Mouse (Mus musculus): ENCODE results near the gene Mtnr1b.
"Not testable (repeated sequence)": the region's sequence is repeated elsewhere in the genome, so short reads cannot be mapped to it uniquely, and the experiment has no call there.

Mtnr1b gene

DNA sequence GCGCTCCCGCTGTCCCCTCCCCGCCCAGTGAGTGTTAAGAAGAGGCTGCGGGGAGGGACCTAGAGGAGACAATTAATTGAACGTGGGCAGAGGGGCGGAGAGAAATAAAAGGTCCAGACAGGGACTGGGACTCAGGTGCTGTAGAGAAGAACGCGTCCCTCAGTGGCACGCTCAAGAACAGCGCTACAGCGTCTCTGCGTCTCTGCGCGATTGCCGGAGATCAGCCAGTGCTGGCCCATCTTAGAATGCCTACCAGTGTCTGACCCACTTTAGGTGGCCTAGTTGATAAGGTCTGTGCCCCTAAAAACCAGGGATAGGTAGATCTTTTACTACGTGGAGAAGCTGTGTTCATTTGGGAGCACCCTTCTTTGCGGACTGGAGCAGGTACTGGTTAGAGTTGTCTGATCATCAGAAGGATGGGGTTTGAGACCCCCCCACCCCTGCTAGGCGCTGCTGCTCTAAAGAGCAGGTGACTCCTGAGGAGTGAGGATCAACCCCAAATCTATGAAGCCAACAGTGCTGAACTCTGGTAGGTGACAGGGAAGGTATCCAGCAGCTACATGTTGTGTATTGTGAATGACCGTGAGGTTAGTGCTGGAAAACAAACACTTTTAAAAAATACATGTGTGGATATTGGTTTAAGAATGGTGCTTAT is at the start of gene Mtnr1b:
Mtnr1b (minus strand) TSS at position 51 of the 655 bp plus-strand sequence.
- in situ Hi-C loops (cut with MboI; ENCODE audit: low pct_unique_long_range_greater_than_20kb in 1 of 2, low sequenced_read_pairs in 2 of 2, unreplicated experiment in 1 of 2): loop anchor here (10.0 to 25.0 kb wide), 2 partner anchors 187 to 190 kb away; no protein-coding TSS in a partner anchor

DNA sequence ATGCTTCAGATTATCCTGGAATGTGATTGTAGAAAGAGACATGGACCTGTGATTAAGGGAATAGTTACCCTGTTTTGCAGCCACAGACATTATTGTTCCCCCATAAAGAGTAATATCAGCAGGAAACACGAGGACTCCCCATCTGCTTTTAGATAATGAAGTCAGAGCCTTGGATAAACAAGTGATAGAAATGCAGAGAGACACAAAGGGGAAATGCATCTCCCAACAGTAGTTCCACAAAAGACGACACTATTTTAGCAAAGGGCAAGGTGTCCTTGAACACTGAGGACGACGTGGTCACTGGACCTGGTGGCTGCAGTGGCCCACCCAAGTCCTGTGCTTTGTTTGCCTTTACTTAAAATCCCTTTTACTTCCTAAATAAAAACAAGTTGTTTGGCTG is 45.9 kb upstream of the Mtnr1b start:
- in situ Hi-C loops (cut with MboI; ENCODE audit: low pct_unique_long_range_greater_than_20kb in 1 of 2, low sequenced_read_pairs in 2 of 2, unreplicated experiment in 1 of 2): no loop called here

DNA sequence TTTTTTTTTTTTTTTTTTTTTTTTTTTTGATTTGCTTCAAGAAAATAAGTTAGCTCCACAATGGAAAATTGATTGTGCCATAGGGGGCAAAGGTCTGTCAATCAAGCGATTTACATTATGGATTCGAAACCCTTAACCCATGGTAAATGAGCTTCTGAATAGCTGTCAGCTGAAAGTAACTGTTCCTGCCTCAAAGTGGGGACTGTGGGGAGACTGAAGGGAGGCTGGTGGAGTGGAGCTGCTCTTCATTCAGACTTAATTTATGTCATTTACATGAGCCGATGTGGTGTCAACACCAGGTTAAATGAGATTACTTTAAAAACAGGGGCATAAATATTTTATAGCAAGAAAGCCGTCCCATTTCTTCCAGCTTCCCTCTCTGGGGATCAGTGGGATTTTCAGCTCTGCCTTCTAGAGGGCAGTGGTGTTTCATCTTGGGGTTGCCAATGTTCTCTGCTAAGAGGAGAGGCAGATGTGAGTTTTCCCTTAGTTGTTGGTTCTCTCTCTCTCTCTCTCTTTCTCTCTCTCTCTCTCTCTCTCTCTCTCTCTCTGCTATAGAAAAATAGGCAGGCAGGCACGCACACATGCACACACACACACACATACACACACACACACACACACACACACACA is 45.1 kb upstream of the Mtnr1b start:
- in situ Hi-C loops (cut with MboI; ENCODE audit: low pct_unique_long_range_greater_than_20kb in 1 of 2, low sequenced_read_pairs in 2 of 2, unreplicated experiment in 1 of 2): no loop called here

DNA sequence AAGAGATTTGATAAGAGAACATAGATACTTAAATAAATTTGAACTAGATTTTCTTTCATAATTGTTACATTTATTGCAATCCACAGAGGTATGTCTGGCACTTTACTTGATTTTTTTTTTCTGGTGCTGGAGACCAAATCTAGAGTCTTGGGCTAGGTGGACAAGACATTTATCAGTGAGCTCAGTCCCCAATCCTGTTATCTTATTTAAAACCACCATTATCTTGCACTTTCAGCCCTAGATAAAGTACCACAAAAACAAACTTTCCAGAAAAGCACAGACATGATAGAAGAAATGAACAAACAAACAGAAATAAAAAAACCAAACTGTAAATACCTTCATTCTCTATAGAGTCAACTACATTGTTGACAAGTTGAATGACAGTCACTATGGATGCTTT is 42.2 kb upstream of the Mtnr1b start:
- in situ Hi-C loops (cut with MboI; ENCODE audit: low pct_unique_long_range_greater_than_20kb in 1 of 2, low sequenced_read_pairs in 2 of 2, unreplicated experiment in 1 of 2): no loop called here

DNA sequence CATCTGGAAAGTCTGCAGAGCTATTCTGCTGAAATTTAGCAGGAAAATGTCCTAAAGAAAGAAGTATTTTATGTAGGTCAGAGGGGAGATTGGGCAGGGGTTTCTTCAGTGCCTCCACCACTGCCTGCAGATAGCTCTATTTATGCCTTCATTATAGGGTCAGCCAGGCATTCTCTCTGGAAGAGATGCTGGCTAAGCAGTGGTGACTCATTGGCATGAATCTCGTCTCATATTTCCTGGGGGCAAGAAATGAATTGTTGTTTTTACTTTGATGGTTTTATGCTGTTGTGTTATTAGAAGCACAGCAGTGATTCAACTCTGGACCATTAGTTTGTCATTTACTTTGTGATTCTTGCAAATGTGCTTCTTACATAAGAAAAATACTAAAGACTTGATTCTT is 38.4 kb upstream of the Mtnr1b start:
- in situ Hi-C loops (cut with MboI; ENCODE audit: low pct_unique_long_range_greater_than_20kb in 1 of 2, low sequenced_read_pairs in 2 of 2, unreplicated experiment in 1 of 2): no loop called here

DNA sequence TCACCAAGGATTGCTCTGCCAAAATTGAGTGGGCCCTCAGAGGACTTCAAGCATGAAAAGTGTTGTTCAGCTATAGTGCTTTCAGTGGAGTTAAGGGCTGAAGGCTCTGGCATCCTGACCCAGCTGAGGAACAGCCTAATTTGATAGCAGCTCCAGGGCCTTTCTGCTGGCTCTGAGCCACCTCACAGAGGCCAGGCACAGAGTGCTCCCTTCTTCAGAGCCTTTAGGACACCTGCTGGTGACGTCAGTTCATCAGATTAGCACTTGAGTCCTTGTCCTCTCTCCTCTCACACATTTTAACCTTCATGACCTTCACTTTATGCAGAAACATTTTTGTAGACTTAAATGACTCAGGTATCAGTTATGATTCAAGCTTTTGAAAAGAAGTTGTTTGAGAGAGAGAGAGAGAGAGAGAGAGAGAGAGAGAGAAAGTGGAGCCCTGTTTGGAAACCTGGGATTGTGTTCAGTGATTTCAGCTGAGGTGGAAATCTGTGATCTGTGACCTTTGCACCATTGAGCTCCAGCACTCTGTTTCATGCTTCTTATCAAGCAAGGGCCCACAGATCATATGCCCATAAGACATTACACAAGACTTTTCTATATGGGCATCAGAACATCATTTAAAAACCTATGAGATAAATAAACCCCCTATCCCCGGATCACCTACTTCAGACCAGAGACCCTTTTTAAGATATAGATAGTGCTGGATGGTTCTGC is 35.2 kb upstream of the Mtnr1b start:
- in situ Hi-C loops (cut with MboI; ENCODE audit: low pct_unique_long_range_greater_than_20kb in 1 of 2, low sequenced_read_pairs in 2 of 2, unreplicated experiment in 1 of 2): no loop called here

DNA sequence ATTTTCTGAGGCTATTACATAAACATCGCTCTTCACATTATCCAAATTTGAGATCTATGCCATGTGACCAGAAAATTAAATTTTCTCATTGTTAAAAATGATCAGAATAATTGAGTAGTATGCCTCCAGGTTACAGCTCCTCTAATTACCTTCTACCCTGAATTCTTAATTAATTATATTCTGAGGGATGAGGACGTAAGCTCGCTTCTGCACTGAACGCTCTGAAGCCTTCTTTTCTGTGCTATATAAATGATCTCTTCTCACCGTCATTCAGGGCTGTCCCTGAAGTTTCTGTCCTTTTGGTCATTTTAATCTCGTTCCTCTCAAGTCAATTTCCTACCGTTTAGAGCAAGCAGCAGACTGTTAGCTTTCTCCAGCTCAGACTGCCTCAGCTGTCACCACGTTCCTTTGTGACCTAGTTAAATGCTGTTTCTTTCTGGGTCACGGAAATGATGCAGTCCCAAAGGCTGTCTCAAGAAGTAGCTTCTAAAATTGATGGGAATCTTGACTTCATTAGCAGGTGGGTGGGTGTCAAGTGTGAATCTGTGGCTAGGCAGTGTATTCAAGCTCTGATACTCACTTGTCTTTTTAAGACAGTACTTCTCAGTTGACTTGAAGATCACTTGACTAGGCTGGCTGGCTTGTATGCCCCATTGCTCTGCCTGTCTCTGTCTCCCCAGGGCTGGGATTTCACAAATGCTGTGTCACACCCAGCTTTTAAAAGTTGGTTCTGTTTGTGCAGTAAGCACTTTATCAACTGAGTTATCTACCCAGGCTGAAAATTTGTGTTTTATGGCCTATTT is 29.8 kb upstream of the Mtnr1b start:
- in situ Hi-C loops (cut with MboI; ENCODE audit: low pct_unique_long_range_greater_than_20kb in 1 of 2, low sequenced_read_pairs in 2 of 2, unreplicated experiment in 1 of 2): no loop called here

DNA sequence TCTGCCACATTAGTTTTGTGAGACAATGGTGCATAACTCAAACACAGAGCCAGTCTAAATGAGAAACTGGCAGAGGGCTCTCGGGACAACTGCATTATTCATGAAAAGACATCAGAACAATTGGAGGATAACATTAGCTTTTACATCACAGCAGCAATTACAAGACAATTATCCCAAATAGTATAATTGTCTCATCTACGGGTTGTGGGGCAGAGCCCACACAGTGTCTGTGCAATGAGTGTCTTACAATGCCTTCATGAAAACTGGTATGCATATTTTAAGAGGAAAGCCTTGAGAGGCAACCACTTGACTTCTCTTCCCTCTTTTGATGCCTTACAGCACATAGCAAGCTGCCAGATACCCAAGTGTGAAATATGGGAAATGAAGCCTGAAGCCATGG is 23.8 kb upstream of the Mtnr1b start:
- in situ Hi-C loops (cut with MboI; ENCODE audit: low pct_unique_long_range_greater_than_20kb in 1 of 2, low sequenced_read_pairs in 2 of 2, unreplicated experiment in 1 of 2): loop anchor here in 1 of 2 experiments (25.0 kb wide), 1 partner anchor 211 kb away; no protein-coding TSS in a partner anchor

DNA sequence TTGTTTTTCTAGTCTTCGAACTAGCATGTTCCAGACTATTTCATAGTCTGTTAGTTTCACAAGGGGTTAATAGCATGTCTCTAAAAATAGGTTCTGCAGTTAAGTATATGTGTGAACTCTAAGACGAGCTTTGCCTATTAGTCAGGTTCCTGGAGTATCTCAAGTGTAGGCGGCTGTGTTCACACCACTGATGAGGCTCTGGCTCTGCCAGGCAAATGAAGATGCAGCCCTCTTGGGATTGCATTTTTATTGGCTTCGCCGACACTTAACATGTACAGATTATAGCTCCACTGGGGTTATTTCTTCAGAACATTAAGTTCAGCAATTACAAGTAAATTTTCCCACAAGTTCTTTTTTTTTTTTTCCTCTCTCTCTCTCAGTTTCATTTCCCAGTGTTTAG is 12.4 kb upstream of the Mtnr1b start:
- in situ Hi-C loops (cut with MboI; ENCODE audit: low pct_unique_long_range_greater_than_20kb in 1 of 2, low sequenced_read_pairs in 2 of 2, unreplicated experiment in 1 of 2): loop anchor here in 1 of 2 experiments (25.0 kb wide), 1 partner anchor 199 kb away; no protein-coding TSS in a partner anchor

DNA sequence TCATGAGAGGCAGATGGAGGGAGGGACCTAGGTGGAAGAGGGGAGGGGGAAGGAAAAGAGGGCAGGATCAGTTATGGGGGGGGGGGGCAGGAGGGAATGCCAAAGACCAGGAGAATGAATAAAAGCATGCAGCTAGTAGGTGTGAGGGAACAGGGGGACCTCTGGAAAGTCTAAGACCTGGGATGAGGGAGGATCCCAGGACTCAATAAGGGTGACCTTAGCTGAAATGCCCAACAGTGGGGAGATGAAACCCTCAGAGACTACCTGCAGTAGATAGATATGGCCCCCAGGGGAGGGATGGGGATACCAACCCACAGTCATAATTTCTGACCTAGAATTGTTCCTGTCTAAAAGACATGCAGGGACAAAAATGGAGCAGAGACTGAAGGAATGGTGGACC is 6.4 kb upstream of the Mtnr1b start:
- in situ Hi-C loops (cut with MboI; ENCODE audit: low pct_unique_long_range_greater_than_20kb in 1 of 2, low sequenced_read_pairs in 2 of 2, unreplicated experiment in 1 of 2): loop anchor here in 1 of 2 experiments (25.0 kb wide), 1 partner anchor 193 kb away; no protein-coding TSS in a partner anchor

DNA sequence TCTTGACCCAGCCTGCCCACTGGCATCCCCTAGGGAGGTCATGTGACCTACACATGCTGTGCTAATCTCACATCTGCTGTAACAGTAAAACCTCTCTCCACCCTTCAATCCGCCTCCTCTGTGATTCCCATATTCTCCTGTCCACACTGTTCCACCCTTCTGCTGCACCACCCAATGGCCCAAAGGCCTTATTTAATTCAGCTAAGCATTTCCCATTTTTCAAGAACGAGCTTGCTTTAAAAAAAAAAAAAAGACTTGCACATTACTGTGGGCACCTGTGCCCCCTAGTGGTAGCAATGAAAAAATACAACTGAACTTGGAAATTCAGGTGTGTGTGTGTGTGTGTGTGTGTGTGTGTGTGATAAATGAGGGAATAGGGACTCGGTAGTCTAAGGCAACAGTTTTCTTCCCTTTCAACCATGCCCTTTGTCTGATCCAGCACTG is 5.8 kb upstream of the Mtnr1b start:
- in situ Hi-C loops (cut with MboI; ENCODE audit: low pct_unique_long_range_greater_than_20kb in 1 of 2, low sequenced_read_pairs in 2 of 2, unreplicated experiment in 1 of 2): loop anchor here in 1 of 2 experiments (25.0 kb wide), 1 partner anchor 193 kb away; no protein-coding TSS in a partner anchor

DNA sequence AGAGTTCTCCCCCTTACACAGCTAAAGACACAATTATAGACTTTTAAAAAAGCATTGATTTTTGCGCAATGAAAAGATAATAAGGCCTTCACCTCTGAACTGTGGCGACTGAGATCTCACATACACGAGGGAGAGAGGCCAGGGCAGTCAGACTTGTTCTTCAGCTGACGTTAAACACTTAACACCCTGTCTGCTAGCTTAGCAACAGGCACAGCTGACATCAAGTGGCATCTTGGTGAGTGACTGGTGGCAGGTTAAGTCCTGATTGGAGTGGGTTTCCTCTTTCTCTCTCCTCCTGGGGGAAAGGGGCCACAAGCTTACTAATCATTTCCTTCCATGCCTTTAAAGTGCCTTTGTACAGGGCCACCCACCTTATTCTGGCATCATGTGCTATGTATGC is 4.3 kb downstream of the Mtnr1b start:
- in situ Hi-C loops (cut with MboI; ENCODE audit: low pct_unique_long_range_greater_than_20kb in 1 of 2, low sequenced_read_pairs in 2 of 2, unreplicated experiment in 1 of 2): loop anchor here in 1 of 2 experiments (10.0 kb wide), 1 partner anchor 185 kb away; no protein-coding TSS in a partner anchor

DNA sequence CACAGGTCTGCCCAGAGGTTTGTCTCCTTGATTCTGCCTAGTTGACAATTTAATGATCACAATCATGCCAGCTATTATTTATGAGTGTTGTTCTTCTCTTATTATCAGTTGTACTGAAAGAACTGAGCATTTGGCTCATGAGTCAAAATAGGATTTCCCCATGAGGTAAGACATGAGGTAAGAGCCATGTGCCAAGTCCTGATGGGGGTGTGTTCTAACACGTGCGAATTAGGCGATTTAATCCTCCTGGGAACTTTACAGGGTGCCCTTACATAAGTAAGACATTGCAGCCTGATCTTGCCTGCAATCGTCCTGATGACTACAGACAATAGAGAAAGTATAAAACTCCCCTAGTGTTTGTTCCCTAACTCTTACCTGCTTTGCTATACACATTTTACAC is 4.9 kb downstream of the Mtnr1b start:
- in situ Hi-C loops (cut with MboI; ENCODE audit: low pct_unique_long_range_greater_than_20kb in 1 of 2, low sequenced_read_pairs in 2 of 2, unreplicated experiment in 1 of 2): no loop called here

DNA sequence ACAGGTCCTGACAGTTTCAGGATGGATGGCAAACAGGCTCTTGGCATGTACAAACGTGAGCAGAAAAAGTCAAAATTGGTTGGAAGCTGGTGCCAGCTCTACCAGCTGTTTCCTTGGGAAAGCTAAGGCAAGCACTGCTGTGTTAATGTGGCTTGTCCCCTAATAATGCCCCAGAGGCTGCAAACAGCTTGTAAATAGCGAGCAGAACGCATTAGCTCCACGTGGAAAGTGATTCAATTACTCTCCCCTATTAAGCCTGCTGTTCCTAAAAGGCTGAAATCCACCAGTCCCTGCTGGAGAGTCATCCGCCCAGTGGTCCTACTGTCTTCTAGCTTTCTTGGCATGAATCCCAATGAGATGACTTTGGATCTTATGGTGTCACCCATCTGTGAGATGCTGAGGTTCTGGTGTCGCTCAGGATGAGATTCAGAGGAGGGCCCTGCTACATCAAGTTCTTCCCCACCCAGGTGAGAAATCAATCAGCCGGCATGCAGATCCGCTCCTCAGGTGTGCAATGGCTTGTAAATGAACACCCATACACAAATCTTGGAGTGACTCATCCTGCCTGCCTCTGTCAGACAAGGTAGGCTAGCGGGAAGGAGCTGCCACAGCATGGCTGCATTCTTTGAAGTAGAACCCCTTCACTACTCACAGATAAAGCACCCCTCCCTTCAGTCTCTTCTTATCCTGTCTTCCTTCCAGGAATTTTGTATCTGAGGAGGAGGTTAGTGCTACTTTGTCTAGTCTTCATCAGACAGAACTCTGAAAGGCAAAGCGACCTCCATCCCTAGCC is 7.9 kb downstream of the Mtnr1b start:
- in situ Hi-C loops (cut with MboI; ENCODE audit: low pct_unique_long_range_greater_than_20kb in 1 of 2, low sequenced_read_pairs in 2 of 2, unreplicated experiment in 1 of 2): no loop called here

DNA sequence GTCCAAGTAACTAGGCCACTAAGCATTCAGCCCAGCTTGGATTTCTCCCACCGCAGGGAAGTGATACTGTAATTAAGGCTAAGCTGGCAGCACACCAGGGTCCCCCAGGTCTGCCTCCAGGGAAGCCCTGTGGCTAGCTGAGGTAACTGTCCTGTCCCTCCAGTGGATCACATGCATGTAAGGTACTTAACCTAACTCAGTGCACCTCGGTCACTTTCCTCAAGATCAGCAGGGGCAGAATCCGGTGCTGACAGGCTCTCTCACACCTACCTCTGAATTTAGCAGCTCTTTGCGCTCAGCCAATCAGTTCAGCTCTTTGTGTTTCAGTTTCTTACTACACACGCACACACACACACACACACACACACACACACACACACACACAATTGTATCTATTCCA is 13.0 kb downstream of the Mtnr1b start:
- in situ Hi-C loops (cut with MboI; ENCODE audit: low pct_unique_long_range_greater_than_20kb in 1 of 2, low sequenced_read_pairs in 2 of 2, unreplicated experiment in 1 of 2): no loop called here

DNA sequence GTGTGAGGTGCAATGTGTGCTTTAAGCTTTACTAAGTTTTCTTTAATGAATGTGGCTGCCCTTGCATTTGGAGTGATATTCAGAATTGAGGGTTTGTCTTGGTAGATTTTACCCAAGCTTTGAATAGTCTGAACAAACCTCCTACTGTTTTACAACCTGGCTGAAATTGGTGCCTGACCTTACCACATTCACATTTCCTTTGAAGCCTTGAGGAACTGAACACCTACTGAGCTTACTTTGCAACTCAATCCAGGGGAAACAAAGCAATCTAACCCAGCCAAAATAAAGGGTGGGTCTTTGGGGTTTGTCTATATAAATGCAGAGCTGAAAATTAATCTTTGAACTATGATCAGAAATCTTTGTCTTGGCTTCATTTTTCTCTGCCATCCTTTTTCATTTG is 23.6 kb downstream of the Mtnr1b start:
- in situ Hi-C loops (cut with MboI; ENCODE audit: low pct_unique_long_range_greater_than_20kb in 1 of 2, low sequenced_read_pairs in 2 of 2, unreplicated experiment in 1 of 2): no loop called here

DNA sequence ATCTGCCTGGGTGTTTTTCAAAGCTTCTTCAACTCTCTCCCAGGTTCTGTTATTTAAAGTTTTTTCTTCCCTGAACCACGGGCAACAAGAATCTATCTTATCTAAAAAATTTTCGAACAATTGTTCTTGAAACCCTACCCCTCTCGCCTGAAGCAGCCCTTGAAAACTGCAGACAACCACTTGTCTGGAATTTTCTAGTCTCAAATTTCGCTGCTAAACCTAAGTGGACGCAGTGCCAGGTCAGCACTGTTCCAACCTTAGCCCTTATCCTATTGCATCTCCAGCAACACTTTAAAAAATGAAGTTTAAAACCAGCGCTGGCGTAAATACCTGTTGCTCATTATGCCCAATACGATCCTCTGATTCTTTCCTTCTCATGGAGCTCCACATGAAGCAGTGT is 29.0 kb downstream of the Mtnr1b start:
- in situ Hi-C loops (cut with MboI; ENCODE audit: low pct_unique_long_range_greater_than_20kb in 1 of 2, low sequenced_read_pairs in 2 of 2, unreplicated experiment in 1 of 2): no loop called here

DNA sequence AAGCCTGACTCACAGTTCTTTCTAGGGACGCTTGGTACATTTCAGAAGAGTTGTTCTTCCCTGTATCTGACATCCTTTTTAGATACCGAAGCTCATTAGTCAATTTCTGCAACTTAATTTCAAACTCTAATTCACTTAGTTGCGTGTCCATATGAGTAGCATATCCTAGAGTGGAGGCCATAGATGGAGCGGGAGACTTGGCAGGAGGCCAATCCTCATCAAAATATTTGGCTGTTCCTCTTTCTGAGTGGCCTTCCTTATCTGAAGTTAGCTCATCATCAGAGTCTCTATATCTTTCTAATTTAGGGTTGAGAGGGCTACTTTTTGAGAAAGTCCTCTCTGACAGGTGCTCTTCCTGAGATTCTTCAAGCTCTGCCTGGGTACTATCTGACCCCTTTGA is 29.4 kb downstream of the Mtnr1b start:
- in situ Hi-C loops (cut with MboI; ENCODE audit: low pct_unique_long_range_greater_than_20kb in 1 of 2, low sequenced_read_pairs in 2 of 2, unreplicated experiment in 1 of 2): not testable (repeated sequence)
